Mouse (Mus musculus) ES-E14 (cell line): ENCODE measurements around the gene Dusp14. TPM values are rescaled to one million over a fixed set of nuclear protein-coding genes. Genes with fewer than 3 reads are reported as not detected.
A peak's percentile ranks its signal among the peaks of the same experiment; 100 is the strongest.

ENCODE experiments used
- DNase-seq: peaks from one replicate; pipeline ENCODE4 v3.0.0-alpha.2; 2013; ENCODE audit warnings: low read depth, low spot score
- H3K27ac ChIP-seq: 2 replicates; pipeline ENCODE4 v1.5.1; 2012; ENCODE audit warnings: low read depth, mild to moderate bottlenecking, low read length, moderate library complexity, mixed read lengths; ENCODE audit not compliant: poor library complexity, insufficient read depth, severe bottlenecking
- H3K36me3 ChIP-seq: 2 replicates; pipeline ENCODE4 v1.6.1; 2012; ENCODE audit warnings: mild to moderate bottlenecking, low read length, moderate library complexity, mixed read lengths; ENCODE audit not compliant: control insufficient read depth, poor library complexity, insufficient read depth, severe bottlenecking
- H3K4me1 ChIP-seq, 2 experiments: fragments of 150-350 bp in 1 of 2; sonication (generic) in 1 of 2; 2 replicates each; pipeline ENCODE4 v1.6.1; 2012; ENCODE audit warnings: low read length in 2 of 2, mild to moderate bottlenecking in 1 of 2, mixed read lengths in 1 of 2; ENCODE audit not compliant: control insufficient read depth in 2 of 2, insufficient read depth in 2 of 2, poor library complexity in 1 of 2
- H3K4me3 ChIP-seq, 2 experiments: fragments of 150-350 bp in 1 of 2; sonication (generic) in 1 of 2; 2 replicates each; pipeline ENCODE4 v1.5.1; 2012; ENCODE audit warnings: low read length in 2 of 2, low read depth in 1 of 2, mild to moderate bottlenecking in 1 of 2, mixed read lengths in 1 of 2; ENCODE audit not compliant: insufficient read depth in 1 of 2, poor library complexity in 1 of 2, severe bottlenecking in 1 of 2
- H3K9ac ChIP-seq: 2 replicates; pipeline ENCODE4 v1.6.1; 2012; ENCODE audit warnings: low read depth, mild to moderate bottlenecking, low read length, mixed read lengths; ENCODE audit not compliant: poor library complexity, insufficient read depth, severe bottlenecking
- H3K9me3 ChIP-seq: fragments of 150-350 bp; sonication (generic); 2 replicates; pipeline ENCODE4 v1.6.1; 2012; ENCODE audit warnings: low read depth, mild to moderate bottlenecking, low read length; ENCODE audit not compliant: control insufficient read depth, insufficient read depth
- CHD2 ChIP-seq: IDR thresholded peaks from 2 replicates; pipeline ENCODE4 v1.6.1; 2014; ENCODE audit warnings: mild to moderate bottlenecking, low read depth, low read length, inconsistent platforms
- HCFC1 ChIP-seq: IDR thresholded peaks from 2 replicates; pipeline ENCODE4 v1.6.1; 2012; ENCODE audit warnings: low read length, inconsistent platforms, borderline replicate concordance; ENCODE audit not compliant: insufficient read depth
- MAFK ChIP-seq: IDR thresholded peaks from 2 replicates; pipeline ENCODE4 v1.6.1; 2014; ENCODE audit warnings: mild to moderate bottlenecking, low read depth, low read length, inconsistent platforms; ENCODE audit not compliant: insufficient read depth
- ZC3H11A ChIP-seq: IDR thresholded peaks from 2 replicates; pipeline ENCODE4 v1.6.1; 2012; ENCODE audit warnings: low read depth, mild to moderate bottlenecking, inconsistent platforms, low read length, borderline replicate concordance
- ZNF384 ChIP-seq: IDR thresholded peaks from 2 replicates; pipeline ENCODE4 v1.6.1; 2012; ENCODE audit warnings: low read depth, low read length, inconsistent platforms
- in situ Hi-C, 2 experiments: fragments of 600-800 bp; cut with MboI; formaldehyde crosslinking; loops; one replicate each; pipeline ENCODE4 v1.15.1; 2025; ENCODE audit warnings: low sequenced_read_pairs in 2 of 2, inconsistent platforms in 1 of 2; ENCODE audit not compliant: unreplicated experiment in 2 of 2
- total RNA-seq: library from RNA; depleted of rRNA; stranded (reverse); fragments of 300-350 nt; gene quantifications from 2 replicates; pipeline ENCODE4 v1.2.3, GENCODE M21; 2012; rRNA removed

Gene Dusp14
- 12.5 and 24.0 TPM in 2 replicates for total RNA-seq

- H3K9me3 ChIP-seq, result no peaks in the 10 kb centered on the region
- H3K4me3 ChIP-seq, result peak within 1 kb of the TSS; percentile 74 to 89
- DNase-seq, result no peak
- H3K4me1 ChIP-seq, result peaks cover 4 to 11% of the 10 kb centered on the region in 2 experiments; a peak in 2 of 4 replicates
- H3K36me3 ChIP-seq, result no peaks in the 10 kb centered on the region
- H3K27ac ChIP-seq, result no peak within 1 kb of the TSS
- in situ Hi-C loops, result no loop called here
- TF ChIP-seq CHD2, result no peak
- H3K9ac ChIP-seq, result peak within 1 kb of the TSS; percentile 72
Observed at GRCm38 (mm10) chr11:84069034-84069370, at the start of gene Dusp14. Gene Dusp14 (minus strand): TSS chr11:84069261.

- H3K9ac ChIP-seq, result no peak overlapping the region
- H3K36me3 ChIP-seq, result peaks cover 45% of the 10 kb centered on the region
- in situ Hi-C loops, result no loop called here
- no peak for DNase-seq
- H3K4me1 ChIP-seq, result no peaks in the 10 kb centered on the region
- H3K4me3 ChIP-seq, result no peak overlapping the region
- H3K27ac ChIP-seq, result no peak overlapping the region
- H3K9me3 ChIP-seq, result no peaks in the 10 kb centered on the region
- TF ChIP-seq ZNF384, result no peak
- TF ChIP-seq MAFK, result no peak
- TF ChIP-seq ZC3H11A, result no peak
- TF ChIP-seq CHD2, result no peak
- no peak for TF ChIP-seq HCFC1
Observed at GRCm38 (mm10) chr11:84117431-84117830, 48.4 kb upstream of the Dusp14 start.

GRCm38 (mm10) chr11:84116221-84116620 lies 47.2 kb upstream of the Dusp14 start:
- Histone ChIP-seq H3K4me3 (no peak overlapping the region), H3K27ac (no peak overlapping the region), H3K4me1 (no peaks in the 10 kb centered on the region), H3K9ac (no peak overlapping the region), H3K9me3 (no peaks in the 10 kb centered on the region), H3K36me3 (peaks cover 39% of the 10 kb centered on the region)
- no peak for DNase-seq
- no peak for TF ChIP-seq ZC3H11A
- in situ Hi-C loops, result no loop called here

- Histone ChIP-seq H3K9ac (no peak overlapping the region), H3K4me1 (no peaks in the 10 kb centered on the region), H3K4me3 (no peak overlapping the region), H3K27ac (no peak overlapping the region), H3K36me3 (peaks cover 34% of the 10 kb centered on the region), H3K9me3 (no peaks in the 10 kb centered on the region)
- in situ Hi-C loops, result no loop called here
- TF ChIP-seq HCFC1 (no peak), CHD2 (no peak), ZC3H11A (no peak), ZNF384 (no peak), MAFK (no peak)
- no peak for DNase-seq
Observed at GRCm38 (mm10) chr11:84115646-84116045, 46.6 kb upstream of the Dusp14 start.

- no peak for DNase-seq
- H3K36me3 ChIP-seq, result peaks cover 29% of the 10 kb centered on the region
- H3K4me1 ChIP-seq, result no peaks in the 10 kb centered on the region
- no peak overlapping the region for H3K9ac ChIP-seq
- no peak overlapping the region for H3K4me3 ChIP-seq
- in situ Hi-C loops, result no loop called here
- TF ChIP-seq ZNF384, result no peak
- no peak for TF ChIP-seq ZC3H11A
- no peak for TF ChIP-seq HCFC1
- no peak for TF ChIP-seq MAFK
- no peak for TF ChIP-seq CHD2
- no peak overlapping the region for H3K27ac ChIP-seq
- H3K9me3 ChIP-seq, result no peaks in the 10 kb centered on the region
Observed at GRCm38 (mm10) chr11:84113623-84114022, 44.6 kb upstream of the Dusp14 start.
